Mouse (Mus musculus): Measurements from ENCODE around the gene Dnah12. TPM values are rescaled to one million over a fixed set of nuclear protein-coding genes. Genes with fewer than 3 reads are reported as not detected.
"Not testable (repeated sequence)": the region's sequence is repeated elsewhere in the genome, so short reads cannot be mapped to it uniquely, and the experiment has no call there.

Dnah12 gene
- polyA plus RNA-seq, 1 experiment: under 0.01 TPM

GRCm38 (mm10) chr14:26907401-26907800 is 214.3 kb downstream of the Dnah12 start:
- Histone ChIP-seq H3K27me3 (ENCODE audit: control insufficient read depth, insufficient read depth, insufficient read length) (no peaks in the 10 kb centered on the region), H3K4me3 (ENCODE audit: insufficient read depth, poor library complexity, severe bottlenecking) (no peak overlapping the region), H3K79me2 (ENCODE audit: control insufficient read depth, insufficient read depth) (no peaks in the 10 kb centered on the region), H3ac (ENCODE audit: control insufficient read depth, insufficient read length, low read depth) (no peak overlapping the region), H3K79me3 (ENCODE audit: low read depth) (no peaks in the 10 kb centered on the region), H3K36me3 (ENCODE audit: control insufficient read depth, insufficient read depth) (no peaks in the 10 kb centered on the region)
- TF ChIP-seq MYOD1 (IDR thresholded peaks at IDR 0.05; ENCODE audit: control insufficient read depth, insufficient read length, low read depth): no peak
- TF ChIP-seq MAX (IDR thresholded peaks at IDR 0.05): no peak
- TF ChIP-seq FOSL1 (IDR thresholded peaks at IDR 0.05; ENCODE audit: insufficient read depth, low read length, poor library complexity, severe bottlenecking): no peak
- no peak for TF ChIP-seq CTCF (IDR thresholded peaks at IDR 0.05; ENCODE audit: control insufficient read depth, insufficient read depth, insufficient read length)
- no peak for TF ChIP-seq USF1 (IDR thresholded peaks at IDR 0.05; ENCODE audit: low read depth)
- TF ChIP-seq CEBPB (IDR thresholded peaks at IDR 0.05; ENCODE audit: low read depth): no peak
- TF ChIP-seq MYOG (IDR thresholded peaks at IDR 0.05; ENCODE audit: control insufficient read depth, extremely low read depth, insufficient read length): no peak

- not testable (repeated sequence) for H3ac ChIP-seq (ENCODE audit: control insufficient read depth, insufficient read length, low read depth); H3K36me3 ChIP-seq (ENCODE audit: control insufficient read depth, insufficient read depth); H3K4me3 ChIP-seq (ENCODE audit: insufficient read depth, poor library complexity, severe bottlenecking); H3K79me3 ChIP-seq (ENCODE audit: low read depth); H3K79me2 ChIP-seq (ENCODE audit: control insufficient read depth, insufficient read depth); H3K27me3 ChIP-seq (ENCODE audit: control insufficient read depth, insufficient read depth, insufficient read length)
Observed at GRCm38 (mm10) chr14:26910461-26910860, 217.4 kb downstream of the Dnah12 start.

GRCm38 (mm10) chr14:26911201-26911600 is 218.1 kb downstream of the Dnah12 start:
- H3K79me2 ChIP-seq (ENCODE audit: control insufficient read depth, insufficient read depth): no peaks in the 10 kb centered on the region
- no peak overlapping the region for H3ac ChIP-seq (ENCODE audit: control insufficient read depth, insufficient read length, low read depth)
- H3K4me3 ChIP-seq (ENCODE audit: insufficient read depth, poor library complexity, severe bottlenecking): no peak overlapping the region
- no peaks in the 10 kb centered on the region for H3K27me3 ChIP-seq (ENCODE audit: control insufficient read depth, insufficient read depth, insufficient read length)
- no peak for TF ChIP-seq FOSL1 (IDR thresholded peaks at IDR 0.05; ENCODE audit: insufficient read depth, low read length, poor library complexity, severe bottlenecking)
- TF ChIP-seq MYOG (IDR thresholded peaks at IDR 0.05; ENCODE audit: control insufficient read depth, extremely low read depth, insufficient read length): no peak
- no peaks in the 10 kb centered on the region for H3K79me3 ChIP-seq (ENCODE audit: low read depth)
- no peaks in the 10 kb centered on the region for H3K36me3 ChIP-seq (ENCODE audit: control insufficient read depth, insufficient read depth)

GRCm38 (mm10) chr14:26911826-26912225 is 218.8 kb downstream of the Dnah12 start:
- Histone ChIP-seq H3K4me3 (ENCODE audit: insufficient read depth, poor library complexity, severe bottlenecking) (no peak overlapping the region), H3K27me3 (ENCODE audit: control insufficient read depth, insufficient read depth, insufficient read length) (no peaks in the 10 kb centered on the region), H3K79me3 (ENCODE audit: low read depth) (no peaks in the 10 kb centered on the region), H3ac (ENCODE audit: control insufficient read depth, insufficient read length, low read depth) (no peak overlapping the region), H3K36me3 (ENCODE audit: control insufficient read depth, insufficient read depth) (no peaks in the 10 kb centered on the region), H3K79me2 (ENCODE audit: control insufficient read depth, insufficient read depth) (no peaks in the 10 kb centered on the region)
- TF ChIP-seq CTCF (IDR thresholded peaks at IDR 0.05; ENCODE audit: control insufficient read depth, insufficient read depth, insufficient read length): no peak
- no peak for TF ChIP-seq USF1 (IDR thresholded peaks at IDR 0.05; ENCODE audit: low read depth)
- no peak for TF ChIP-seq MAX (IDR thresholded peaks at IDR 0.05)
- no peak for TF ChIP-seq MYOD1 (IDR thresholded peaks at IDR 0.05; ENCODE audit: control insufficient read depth, insufficient read length, low read depth)
- TF ChIP-seq MYOG (IDR thresholded peaks at IDR 0.05; ENCODE audit: control insufficient read depth, extremely low read depth, insufficient read length): no peak
- no peak for TF ChIP-seq CEBPB (IDR thresholded peaks at IDR 0.05; ENCODE audit: low read depth)
- no peak for TF ChIP-seq FOSL1 (IDR thresholded peaks at IDR 0.05; ENCODE audit: insufficient read depth, low read length, poor library complexity, severe bottlenecking)

- no peak for TF ChIP-seq MAX (IDR thresholded peaks at IDR 0.05)
- no peak for TF ChIP-seq CEBPB (IDR thresholded peaks at IDR 0.05; ENCODE audit: low read depth)
- Histone ChIP-seq H3ac (ENCODE audit: control insufficient read depth, insufficient read length, low read depth) (no peak overlapping the region), H3K36me3 (ENCODE audit: control insufficient read depth, insufficient read depth) (no peaks in the 10 kb centered on the region), H3K27me3 (ENCODE audit: control insufficient read depth, insufficient read depth, insufficient read length) (no peaks in the 10 kb centered on the region), H3K79me2 (ENCODE audit: control insufficient read depth, insufficient read depth) (no peaks in the 10 kb centered on the region), H3K79me3 (ENCODE audit: low read depth) (no peaks in the 10 kb centered on the region), H3K4me3 (ENCODE audit: insufficient read depth, poor library complexity, severe bottlenecking) (no peak overlapping the region)
Observed at GRCm38 (mm10) chr14:26913681-26914268, 220.7 kb downstream of the Dnah12 start.

- Histone ChIP-seq H3K27me3 (ENCODE audit: control insufficient read depth, insufficient read depth, insufficient read length) (no peaks in the 10 kb centered on the region), H3K36me3 (ENCODE audit: control insufficient read depth, insufficient read depth) (peaks cover 7% of the 10 kb centered on the region), H3ac (ENCODE audit: control insufficient read depth, insufficient read length, low read depth) (no peak overlapping the region), H3K79me3 (ENCODE audit: low read depth) (no peaks in the 10 kb centered on the region), H3K79me2 (ENCODE audit: control insufficient read depth, insufficient read depth) (no peaks in the 10 kb centered on the region), H3K4me3 (ENCODE audit: insufficient read depth, poor library complexity, severe bottlenecking) (no peak overlapping the region)
- TF ChIP-seq MAX (IDR thresholded peaks at IDR 0.05) (no peak), USF1 (IDR thresholded peaks at IDR 0.05; ENCODE audit: low read depth) (no peak), CEBPB (IDR thresholded peaks at IDR 0.05; ENCODE audit: low read depth) (no peak), CTCF (IDR thresholded peaks at IDR 0.05; ENCODE audit: control insufficient read depth, insufficient read depth, insufficient read length) (no peak)
Observed at GRCm38 (mm10) chr14:26919310-26919709, 226.2 kb downstream of the Dnah12 start.

Measured in C2C12 (cell line).